Mouse (Mus musculus) fibroblast of lung, adult 2 months (primary cell): ENCODE measurements at regions not wholly inside any gene's neighbourhood (a gene's known extent, or its start where the extent isn't known, plus 50 kb on each side); places are given as distances from the start of the nearest gene placed in this dataset.

ENCODE experiments used
- DNase-seq: peaks from one replicate; pipeline ENCODE4 v3.0.0-alpha.2; 2011; ENCODE audit warnings: low read depth

DNA sequence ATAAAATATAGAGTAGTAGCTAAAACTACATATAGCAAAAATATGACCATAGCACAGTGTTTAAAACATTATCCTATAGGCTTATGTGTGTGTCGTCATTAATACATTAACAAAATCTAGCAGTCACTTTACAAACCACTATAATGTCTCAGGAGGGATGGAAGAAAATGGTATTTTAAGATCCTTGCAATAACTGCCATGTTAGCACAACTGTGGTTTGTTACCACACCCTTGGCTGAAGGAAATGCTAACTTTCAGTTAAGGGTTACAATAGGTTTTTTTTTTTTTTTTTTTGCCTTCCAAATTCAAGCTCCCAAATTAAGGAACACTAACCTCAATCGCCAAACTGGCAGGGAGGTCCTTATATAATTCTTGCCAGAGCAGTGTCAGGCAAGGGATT, 322.0 kb upstream of the Jarid2 start:
- no peak for DNase-seq

DNA sequence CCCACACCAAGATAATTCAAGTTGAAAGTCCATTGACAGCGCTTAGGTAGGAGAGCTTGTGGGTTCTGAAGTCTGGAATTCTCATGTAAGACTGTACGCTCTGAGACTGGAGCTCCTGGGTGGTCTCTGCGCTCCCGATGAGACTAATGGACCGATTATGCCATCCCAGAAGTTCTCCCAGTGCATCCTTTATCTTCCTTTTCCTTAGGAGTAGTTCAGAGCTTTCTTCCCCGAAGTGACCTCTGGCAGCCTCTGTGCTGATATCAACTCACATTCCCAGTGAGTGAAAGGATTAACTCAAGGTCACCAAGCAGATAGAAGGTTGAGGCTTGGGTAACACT, 320.7 kb upstream of the Jarid2 start:
- no peak for DNase-seq

DNA sequence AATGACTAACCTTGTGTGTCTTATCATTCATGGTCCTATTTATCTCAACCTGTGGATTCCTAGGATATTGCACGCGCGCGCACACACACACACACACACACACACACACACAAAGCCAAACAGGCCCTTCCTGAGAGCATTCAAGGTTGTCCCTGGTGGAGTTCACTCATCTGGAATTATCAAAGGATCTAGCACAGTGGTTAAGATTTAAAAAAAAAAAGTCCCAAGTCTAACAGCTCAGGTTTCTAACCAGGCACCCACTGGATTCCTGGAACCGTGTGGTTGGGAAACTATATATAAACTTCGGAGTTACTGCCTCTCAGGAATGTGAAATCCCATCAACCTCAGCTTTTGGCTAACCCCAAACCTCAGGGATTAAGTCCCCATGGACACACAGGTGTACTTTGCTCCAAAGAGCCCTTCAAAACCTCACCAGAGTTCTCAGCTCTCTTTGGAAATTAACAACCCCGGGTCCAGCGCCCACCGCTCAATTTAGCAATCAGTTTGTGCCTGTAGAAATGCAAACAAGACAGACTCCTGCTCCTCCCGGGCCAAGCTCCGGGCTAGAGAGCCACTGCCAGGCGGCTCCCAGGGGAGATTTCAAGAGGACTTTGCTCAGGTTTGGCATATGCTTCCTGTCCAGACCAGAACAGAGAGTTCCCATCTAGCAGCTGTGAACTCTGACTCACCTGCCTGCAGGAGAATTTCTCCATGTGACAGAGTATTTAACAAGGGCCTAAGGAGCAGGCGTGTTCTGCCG, 320.1 kb upstream of the Jarid2 start:
- DNase-seq: no peak

DNA sequence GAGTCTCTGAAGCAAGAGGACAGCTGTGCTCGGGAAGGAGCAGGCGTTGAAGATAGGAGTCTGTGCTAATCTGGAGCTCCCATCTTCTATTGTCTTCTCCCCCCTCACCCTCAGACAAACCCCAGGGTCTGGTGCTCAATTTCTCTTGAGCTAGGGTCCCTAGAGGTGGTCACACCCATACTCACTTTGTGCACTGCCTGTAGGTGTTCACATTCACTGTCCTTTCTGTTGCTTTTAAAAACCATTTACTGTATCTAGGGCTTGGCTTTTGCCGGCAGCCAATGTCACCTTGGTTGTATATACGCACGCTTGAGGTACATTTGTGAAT, 319.6 kb upstream of the Jarid2 start:
- no peak for DNase-seq

DNA sequence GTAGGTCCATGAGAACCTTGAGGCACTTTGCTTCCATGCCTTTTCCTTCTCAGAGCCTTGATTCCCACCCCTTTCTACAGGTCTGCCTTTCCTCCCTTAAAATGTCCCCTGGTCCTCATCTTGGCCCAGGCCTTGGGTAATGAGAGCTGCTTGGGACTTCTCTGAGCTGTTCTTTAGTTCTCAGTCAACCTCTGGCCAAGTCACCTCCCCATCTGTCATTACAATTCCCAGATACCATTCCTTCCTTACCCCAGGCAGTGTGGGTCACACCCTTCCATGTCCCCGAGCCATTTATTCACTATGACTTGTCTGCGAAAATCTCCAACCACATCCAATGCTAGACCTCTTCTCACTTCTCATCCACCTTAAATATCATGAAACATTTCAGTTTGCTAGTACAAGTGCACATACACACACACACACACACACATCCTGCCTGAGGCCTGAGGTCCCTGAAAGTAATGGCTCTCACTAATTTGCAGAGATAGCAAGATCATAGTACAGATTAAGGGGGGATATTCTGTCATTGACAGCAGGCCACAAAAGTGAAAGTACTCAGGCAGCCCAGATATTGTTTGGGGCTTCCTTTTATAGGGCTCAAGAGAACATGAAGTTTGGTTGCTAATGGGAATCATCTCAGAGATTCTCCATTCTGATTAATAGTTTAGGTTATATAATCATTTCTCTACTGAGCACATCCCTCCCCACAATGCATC, 317.3 kb upstream of the Jarid2 start:
- DNase-seq: no peak

DNA sequence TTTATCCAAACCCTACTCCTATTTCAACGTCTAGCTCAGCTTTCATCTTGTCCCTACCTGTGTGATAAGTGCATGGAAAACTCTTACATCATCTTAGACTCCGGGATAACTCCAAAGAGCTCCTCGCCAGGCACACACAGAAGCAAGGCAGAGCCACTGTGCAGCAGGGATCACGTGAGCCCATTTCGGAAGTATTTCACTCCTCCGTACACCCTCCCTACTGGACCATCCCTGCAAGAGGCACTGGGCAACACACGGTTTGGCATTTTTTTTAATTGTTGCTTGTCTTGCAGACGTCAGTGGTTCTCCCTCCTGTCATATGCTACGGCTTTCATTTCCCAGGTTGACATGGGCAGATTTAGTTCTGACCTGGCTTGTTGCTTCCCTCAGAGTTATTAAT, 316.0 kb upstream of the Jarid2 start:
- DNase-seq: no peak

DNA sequence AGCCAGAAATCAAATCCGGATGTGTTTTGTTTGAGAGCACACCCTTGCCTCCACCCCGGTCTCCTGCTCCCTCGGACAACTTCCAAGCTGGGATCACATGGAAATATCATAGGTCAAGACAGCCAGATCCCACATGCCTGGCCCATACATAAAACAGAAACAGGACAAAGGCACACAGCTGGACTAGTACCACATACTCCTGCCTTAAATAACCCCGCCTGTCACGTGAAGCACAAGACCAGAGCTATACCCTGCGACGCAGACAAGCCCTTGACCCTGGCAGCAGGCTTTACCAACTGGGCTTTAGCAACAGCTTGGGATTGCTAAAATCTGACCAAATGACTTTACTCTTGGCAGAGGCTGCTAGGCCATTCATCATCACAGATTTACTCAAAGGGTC, 313.3 kb upstream of the Jarid2 start:
- DNase-seq: peak; percentile 28

DNA sequence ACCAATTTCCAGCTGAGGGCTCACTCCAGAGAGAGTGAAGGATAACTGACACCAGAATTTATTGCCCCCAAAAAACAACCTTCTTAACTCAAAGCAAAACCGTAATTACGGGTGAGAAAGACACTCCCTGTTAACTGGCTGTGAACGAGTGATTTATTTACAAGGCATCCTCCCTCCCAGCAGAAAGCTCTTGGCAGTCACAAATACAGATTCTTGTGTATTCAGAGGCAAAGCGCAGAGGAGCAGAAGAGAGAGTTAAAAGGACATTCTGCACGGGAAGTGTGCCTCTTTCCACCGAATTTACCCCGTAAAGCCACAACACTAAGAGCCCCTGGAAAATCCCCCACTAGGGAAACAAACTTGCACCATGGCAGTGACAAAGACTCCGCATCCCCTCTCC, 312.3 kb upstream of the Jarid2 start:
- DNase-seq: no peak

DNA sequence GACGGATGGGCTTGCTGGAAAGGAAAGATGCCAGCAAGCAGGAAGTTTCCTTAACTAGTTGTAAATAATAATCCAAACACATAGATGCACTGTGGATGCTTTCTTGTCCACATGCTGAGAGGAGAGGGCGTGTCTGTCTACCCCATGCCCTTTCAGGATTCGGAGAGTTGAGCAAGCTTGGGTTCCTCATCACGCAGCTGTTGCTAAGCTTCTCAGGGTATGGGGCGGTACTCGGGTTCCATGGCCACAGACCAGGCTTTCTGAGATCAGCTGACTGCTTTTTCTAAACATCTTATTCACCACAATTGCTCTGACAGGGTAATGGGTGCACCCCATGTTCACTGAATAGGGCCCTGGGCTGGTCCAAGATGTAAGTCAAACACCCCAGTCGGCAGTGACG, 310.2 kb upstream of the Jarid2 start:
- no peak for DNase-seq

DNA sequence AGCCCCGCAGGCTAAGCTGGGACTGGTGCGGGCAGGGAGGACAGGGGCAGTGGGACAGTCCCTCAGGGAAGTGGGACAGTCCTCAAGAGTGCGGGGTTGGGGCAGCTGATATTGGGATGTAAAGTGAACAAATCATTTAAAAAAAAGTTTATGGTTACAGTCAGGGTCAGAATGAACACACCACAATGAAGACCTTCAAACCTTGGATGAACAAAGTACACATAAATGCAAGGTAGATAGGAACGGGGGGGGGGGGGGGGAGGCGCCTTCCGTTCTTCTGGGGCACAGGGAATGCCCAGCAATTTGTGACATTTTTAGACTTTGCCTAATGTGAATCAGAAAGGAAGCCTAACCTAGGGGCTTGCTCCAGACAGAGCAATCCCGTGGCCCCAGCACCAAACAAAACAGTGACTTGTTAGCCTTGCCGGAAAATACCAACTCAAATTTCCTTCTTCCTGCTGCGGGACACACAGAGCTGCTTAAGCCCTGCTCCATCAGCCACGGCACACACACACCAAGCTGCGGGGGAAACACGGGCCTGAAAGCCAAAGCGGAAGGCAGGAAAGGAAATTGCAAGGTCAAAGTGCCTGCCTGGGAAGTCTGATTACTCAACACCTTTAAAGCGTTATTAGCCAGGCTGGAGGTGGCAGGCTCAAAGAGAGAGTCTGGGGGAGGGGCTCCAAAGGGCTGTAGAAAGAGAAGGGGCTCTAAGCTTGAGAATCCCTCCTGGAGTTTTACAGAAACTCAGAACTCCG, 309.6 kb upstream of the Jarid2 start:
- no peak for DNase-seq

DNA sequence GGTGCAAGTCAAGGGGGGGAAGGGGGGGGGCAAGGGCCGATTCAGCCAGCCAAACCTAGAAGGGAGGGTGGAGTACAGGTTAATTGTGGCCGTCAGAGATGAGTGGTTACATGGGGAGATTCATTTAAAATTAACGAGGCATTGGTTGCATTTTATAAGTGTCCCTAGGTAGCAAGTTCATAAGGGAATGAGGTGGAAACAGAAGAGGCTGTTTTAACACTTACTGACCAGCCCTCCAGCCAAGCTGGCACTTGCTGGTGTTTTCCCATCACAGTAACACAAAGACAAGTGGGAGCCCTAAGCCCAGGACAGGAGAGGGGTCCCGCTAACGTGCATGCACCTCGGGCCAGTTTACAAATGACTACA, 309.1 kb upstream of the Jarid2 start:
- DNase-seq: no peak

DNA sequence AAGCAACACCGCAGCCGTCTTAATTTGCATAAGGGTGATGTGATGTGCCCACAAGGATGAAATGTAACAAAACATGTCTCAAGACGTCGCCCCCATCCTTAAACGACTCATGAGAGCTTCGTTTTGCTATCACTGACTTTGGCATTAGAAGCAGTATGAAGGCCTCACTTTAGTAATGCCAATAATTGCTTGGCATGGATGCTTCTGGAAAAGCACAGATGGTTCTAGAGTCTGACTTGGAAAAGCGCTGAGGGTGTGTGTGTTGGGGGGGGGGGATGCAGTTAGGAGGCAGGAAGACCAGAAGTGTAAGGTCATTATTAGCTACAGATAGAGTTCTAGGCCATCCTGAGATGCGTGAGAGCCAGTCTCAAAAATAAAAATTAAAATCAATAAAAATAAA, 308.3 kb upstream of the Jarid2 start:
- DNase-seq: no peak

DNA sequence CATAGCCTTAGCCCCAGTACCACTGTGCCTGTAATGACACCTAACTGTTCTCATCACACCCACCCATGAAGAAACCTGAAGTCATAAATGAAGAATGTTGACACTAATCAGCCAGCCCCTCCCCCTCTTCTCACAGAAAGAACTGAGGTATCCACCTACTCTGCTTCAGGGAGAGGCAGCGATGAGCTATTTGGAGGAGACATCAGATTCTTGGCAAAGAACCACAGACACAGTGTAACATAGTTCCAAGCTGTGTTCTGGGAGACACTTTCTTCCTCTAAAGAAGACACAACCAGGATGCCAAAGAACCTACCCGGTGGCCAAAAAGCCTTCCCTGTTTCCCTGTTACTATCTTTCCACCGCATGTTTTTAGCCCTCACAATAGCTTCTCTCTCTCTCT, 307.8 kb upstream of the Jarid2 start:
- no peak for DNase-seq

DNA sequence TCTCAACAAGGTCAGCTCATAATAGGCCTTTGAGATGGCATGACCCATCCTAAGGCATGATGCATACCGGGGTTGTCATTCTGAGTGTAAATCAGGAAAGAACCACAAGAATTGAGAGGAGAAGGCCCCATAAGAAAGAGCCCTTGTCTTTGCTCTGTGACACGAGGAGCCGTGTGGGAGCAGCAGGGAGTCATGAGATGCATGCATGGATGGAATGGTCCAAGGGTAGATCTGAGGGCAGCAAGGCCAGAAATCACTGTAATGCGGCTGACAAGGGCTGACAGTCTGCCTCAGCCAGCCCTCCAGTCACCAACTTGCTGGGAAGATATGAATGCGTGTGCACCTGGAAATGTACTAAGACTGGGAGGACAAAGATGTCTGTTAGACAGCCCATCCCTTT, 307.4 kb upstream of the Jarid2 start:
- DNase-seq: no peak

DNA sequence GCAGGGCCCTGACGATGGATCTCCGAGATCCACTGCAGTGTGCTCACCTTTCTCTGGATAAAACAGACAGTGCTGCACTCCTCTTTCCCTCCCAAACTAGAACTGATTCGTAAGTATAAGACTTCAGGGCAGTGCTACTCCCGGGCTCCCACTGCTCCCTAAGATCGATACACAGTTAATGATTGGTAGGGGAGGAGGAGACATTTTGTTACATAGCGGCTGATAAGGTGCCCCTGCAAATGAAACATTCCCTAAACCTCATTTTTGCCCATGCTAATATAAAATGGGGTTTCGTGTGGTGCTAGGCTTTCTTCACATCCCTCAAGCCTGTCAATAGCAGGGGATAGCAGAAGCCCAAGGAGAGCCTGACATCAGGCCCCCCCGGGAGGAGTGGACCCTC, 298.8 kb upstream of the Jarid2 start:
- no peak for DNase-seq

DNA sequence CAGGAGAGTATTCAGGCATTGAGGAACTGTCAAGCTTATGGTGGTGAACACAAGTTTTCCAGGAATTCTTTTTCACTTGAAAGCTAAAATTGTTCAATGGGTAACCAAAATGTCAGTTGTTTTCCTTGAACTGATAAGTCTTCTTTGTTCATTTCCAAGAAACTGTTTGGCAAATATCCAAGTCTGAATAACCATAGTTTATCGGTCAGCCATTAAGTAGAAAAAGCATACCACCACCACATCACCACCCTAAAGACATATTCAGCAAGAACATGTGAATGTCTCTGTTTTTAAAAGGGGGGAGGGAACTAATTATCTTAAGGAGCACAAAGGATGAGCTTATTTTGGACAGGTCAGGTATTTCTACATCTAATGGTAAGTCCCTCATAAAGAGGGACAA, 291.6 kb upstream of the Jarid2 start:
- no peak for DNase-seq

DNA sequence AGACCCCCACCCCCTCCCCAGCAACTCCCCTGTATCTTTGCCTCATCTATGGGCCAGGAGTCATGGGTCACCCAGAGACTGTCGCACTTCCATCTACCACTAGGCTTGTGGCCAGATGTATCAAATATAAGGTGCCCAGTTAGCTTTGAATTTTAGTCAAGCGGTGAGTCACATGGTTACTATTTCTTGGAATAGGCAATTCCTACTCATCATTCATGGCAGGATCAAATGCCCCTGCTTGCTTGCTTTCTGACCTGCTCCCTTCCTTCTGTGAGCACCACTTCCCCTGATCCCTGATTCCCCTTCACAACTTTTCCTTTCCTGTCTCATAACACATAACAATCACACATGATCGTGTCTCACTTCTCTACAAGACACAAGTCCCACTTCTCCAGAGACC, 288.2 kb upstream of the Jarid2 start:
- DNase-seq: no peak

DNA sequence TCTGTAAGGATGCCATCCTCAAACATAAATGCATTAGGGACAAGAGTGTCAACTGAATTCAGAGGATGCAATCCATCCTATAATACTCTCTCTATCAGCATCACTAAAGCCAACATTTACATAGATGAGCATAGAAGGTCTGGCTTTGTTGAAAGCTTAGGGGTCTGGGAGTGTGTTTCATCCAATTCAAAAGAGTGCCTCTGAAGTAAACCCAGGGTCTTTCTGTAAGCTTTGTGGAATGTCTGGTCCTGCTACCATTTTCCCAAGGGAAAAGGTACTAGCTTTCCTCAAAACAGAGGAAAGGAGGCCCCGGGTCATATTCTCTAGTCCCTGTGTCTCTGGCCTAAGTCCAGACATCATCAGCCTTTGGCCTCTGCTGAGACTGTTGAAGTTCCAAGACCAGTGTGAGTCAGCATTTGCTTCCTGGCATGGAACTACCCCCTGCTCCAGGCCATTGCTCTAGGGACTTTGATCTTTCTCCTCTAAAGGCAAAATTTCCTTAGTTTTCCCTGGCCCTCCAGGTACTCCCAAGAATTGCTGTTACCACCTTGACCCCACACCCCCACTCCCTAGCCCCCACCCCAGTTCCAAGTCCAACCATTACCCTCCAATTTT, 280.0 kb upstream of the Jarid2 start:
- DNase-seq: peak; percentile 40

DNA sequence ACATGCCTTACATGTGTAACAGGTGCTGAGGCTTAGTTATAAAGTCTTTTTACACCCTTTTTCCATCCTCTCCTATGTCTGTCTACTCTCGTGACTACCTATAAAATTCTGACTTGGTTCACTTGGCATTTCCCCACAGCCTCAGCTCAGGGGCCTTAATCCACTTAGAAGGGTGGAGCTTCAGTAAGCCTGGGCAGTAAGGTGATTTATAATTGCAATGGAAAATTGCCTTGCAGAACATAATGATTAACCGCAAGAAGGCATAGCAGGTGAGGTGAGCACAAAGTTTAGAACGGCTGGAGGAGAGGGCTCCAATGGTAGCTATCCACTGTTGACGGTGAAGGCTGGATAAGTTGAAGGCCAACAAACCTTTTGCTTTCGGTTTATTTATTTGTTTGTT, 278.1 kb upstream of the Jarid2 start:
- no peak for DNase-seq

DNA sequence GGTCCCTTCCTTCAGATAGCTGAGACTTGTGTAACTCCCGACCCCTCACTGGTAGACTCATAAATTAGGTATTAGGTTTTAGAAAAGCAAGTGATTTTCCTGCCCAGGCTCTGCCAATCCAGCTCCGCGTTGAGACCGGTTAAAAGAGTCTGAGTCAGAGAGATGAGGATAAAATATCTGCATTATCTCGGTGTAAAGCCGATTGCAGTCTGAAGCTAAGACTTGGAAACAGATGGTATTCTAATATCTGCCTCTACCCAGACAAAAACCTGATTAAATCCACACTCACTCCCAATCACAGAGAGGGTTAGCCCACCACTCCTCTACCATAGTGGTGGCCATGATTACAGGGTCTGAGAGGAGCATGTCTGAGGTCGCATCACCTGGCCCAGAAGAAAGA, 276.1 kb upstream of the Jarid2 start:
- no peak for DNase-seq

DNA sequence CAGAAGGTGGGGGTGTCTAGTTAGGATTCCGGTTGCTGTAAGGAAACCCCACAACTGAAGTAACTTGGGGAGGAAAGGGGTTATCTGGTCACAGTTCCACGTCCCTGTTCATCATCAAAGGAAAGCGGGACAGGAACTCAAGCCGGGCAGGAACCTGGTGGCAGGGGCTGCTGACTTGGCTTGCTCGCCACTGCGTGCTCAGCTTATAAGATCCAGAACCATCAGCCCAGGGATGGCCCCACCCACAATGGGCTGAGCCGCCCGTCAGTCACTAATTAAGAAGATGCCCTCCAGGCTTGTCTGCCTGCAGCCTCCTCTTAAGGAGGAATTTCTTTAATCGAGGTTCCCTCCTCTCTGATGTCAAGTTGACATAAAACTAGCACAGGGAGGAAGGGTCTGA, 275.1 kb upstream of the Jarid2 start:
- no peak for DNase-seq

DNA sequence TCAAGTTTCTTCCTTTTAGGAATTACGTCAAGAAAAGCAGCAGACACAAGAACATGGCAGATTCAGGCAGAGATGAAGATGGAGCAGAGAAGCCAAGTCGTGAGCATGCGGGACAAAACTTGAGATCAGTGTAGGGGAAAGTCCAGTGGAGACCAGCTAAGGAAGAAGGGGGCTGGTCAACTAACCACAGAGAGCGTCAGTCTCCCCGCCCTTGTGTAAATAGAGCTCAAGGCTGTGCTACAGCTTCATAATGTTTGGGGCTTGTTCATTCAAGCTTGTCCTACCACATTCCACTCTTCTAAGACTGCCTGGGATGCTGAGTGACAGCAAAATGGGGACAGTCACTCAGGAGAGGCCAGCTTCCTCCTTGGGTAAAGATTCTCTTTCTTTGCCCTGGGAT, 274.1 kb upstream of the Jarid2 start:
- no peak for DNase-seq

DNA sequence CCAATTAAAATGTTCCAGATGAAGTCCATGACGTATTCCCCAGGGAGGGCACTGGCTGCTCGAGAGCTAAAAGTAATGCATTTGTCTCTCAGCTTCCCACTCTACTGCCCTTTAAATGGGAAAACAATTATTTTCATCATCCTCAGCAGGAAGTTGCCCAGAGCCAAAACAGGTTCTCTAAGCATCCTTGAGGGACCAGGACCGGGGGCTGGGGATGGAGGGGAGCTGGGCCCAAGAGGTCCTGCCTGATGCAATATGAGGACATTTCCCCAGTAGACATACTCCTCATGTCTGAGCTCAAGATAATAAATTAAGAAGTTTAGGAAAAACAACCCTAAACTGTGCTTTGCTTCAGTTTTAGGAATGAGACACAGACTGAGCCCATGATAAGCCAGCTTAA, 270.5 kb upstream of the Jarid2 start:
- no peak for DNase-seq
